Mouse (Mus musculus) kidney, adult 10 weeks (tissue): ENCODE data around the gene Tmem231. TPM values are rescaled to one million over a fixed set of nuclear protein-coding genes. Genes with fewer than 3 reads are reported as not detected.

Source experiments
- polyA plus RNA-seq: library from polyadenylated mRNA; stranded (reverse); fragments of 350-450 nt; fragmentation: Illumina TruSeq; extraction: RNeasy Lipid Tissue Mini Kit (QIAGEN cat#74804); gene quantifications from one replicate; pipeline ENCODE4 v1.2.3, GENCODE M21; 2014; ENCODE audit warnings: low read depth, low replicate concordance

Tmem231 gene
- 4.5 TPM for polyA plus RNA-seq

GRCm38 (mm10) chr8:111933348-111934076 lies at the start of gene Tmem231:
Gene Tmem231, minus strand, starts transcription at chr8:111933881.

GRCm38 (mm10) chr8:111940171-111941100 lies 6.8 kb upstream of the Tmem231 start, which contains the start of gene Gabarapl2:
Gene Gabarapl2, plus strand, starts transcription at chr8:111940703.

GRCm38 (mm10) chr8:111909621-111910450 lies 23.8 kb downstream of the Tmem231 start, which contains the start of gene Chst5:
Gene Chst5, minus strand, starts transcription at chr8:111910447.

GRCm38 (mm10) chr8:111876355-111876948 lies 57.2 kb downstream of the Tmem231 start, which contains the start of gene Tmem170:
Gene Tmem170, minus strand, starts transcription at chr8:111876750.

Other genes with a start within 250 kb of the Tmem231 start
- gene Ctrb1, start 242.9 kb downstream of the Tmem231 start, polyA plus RNA-seq: not detected
- 0.40 TPM for gene Bcar1, start 190.1 kb downstream of the Tmem231 start, polyA plus RNA-seq
- 158 TPM for gene Cfdp1, start 79.6 kb downstream of the Tmem231 start, polyA plus RNA-seq
- gene Tmem170, start 57.1 kb downstream of the Tmem231 start, polyA plus RNA-seq: 23.0 TPM
- not detected for gene Chst5, start 23.4 kb downstream of the Tmem231 start, polyA plus RNA-seq
- 182 TPM for gene Gabarapl2, start 6.8 kb upstream of the Tmem231 start, polyA plus RNA-seq
- gene Adat1, start 58.4 kb upstream of the Tmem231 start, polyA plus RNA-seq: 1.6 TPM
- gene Kars, start 77.4 kb upstream of the Tmem231 start, polyA plus RNA-seq: 27.5 TPM
- 26.5 TPM for gene Terf2ip, start 77.5 kb upstream of the Tmem231 start, polyA plus RNA-seq
- gene Gm6793, start 81.2 kb upstream of the Tmem231 start, polyA plus RNA-seq: not detected